Mouse (Mus musculus): ENCODE measurements around the gene Ccdc71. TPM values are rescaled to one million over a fixed set of nuclear protein-coding genes. Genes with fewer than 3 reads are reported as not detected.

Gene Ccdc71
- polyA plus RNA-seq, 1 experiment from 2014 or later: 57.7 TPM

DNA sequence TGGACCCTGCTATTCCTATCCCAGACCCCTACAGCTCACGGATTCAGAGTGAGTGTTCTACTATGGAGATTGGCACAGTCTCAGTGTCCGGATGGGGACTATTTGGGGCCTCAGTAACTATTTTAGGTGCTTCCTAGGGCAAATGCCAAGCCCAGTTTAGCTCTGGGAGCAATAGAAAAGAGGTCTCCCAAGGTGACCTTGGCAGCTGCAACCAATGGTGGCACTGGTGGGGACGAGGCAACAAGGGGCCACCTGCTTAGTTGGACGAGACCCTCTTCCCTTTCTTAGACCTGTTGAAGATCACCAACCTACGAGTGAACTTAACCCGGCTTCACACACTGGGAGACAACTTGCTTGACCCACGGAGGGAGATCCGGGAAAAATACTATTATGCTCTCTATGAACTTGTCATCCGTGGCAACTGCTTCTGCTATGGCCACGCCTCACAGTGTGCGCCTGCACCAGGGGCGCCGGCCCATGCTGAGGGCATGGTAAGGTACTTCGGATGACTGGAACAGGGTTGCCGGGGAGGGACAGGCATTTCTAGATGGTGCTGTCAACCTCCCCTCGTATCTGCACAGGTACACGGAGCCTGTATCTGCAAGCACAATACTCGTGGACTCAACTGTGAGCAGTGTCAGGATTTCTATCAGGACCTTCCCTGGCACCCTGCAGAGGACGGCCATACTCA is 21.3 kb downstream of the Ccdc71 start:
- ATAC-seq (ENCODE audit: low FRiP score, low read depth): no peak
- H3K27me3 ChIP-seq: no peaks in the 10 kb centered on the region
- H3K4me1 ChIP-seq: peaks cover 24% of the 10 kb centered on the region
- H3K4me3 ChIP-seq: no peak overlapping the region
- H3K36me3 ChIP-seq: peaks cover 56% of the 10 kb centered on the region
- H3K9ac ChIP-seq: peak overlapping the region; percentile 89; the same call in 1 of the 2 replicates
- 92% methylated on average over 19 of the region's 19 CpGs for WGBS
- H3K27ac ChIP-seq: no peak overlapping the region
- no peaks in the 10 kb centered on the region for H3K9me3 ChIP-seq
- H3K4me2 ChIP-seq (replicated peaks): no peak overlapping the region

DNA sequence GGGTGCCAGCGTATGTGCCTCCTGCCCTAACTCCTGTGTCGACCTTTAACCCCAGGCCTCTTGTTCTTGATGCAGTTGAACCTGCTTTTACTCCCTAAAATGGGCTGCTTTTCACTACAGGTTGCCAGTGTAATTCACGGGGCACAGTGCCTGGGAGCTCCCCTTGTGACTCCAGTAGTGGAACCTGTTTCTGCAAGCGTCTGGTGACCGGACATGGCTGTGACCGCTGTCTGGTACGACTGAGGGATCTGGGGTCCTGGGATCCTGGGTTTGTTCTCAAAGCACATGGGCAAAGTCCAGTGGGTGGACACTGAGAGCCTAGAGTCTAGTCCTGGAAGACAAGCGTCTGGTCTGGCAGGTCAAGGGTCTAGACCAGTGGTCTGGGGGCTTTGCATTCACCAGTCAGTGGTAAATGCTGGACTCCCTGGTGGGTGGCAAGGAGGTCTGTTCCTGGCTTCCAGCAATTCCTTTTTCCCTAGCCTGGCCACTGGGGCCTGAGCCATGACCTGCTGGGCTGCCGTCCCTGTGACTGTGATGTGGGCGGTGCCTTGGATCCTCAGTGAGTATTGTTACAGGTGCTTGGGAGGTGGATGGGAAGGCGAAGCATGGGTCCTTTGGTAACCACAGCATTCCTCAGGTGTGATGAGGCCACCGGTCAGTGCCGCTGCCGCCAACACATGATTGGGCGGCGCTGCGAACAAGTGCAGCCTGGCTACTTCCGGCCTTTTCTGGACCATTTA is 22.9 kb downstream of the Ccdc71 start:
- H3K9me3 ChIP-seq: no peaks in the 10 kb centered on the region
- peaks cover 24% of the 10 kb centered on the region for H3K4me1 ChIP-seq
- no peak overlapping the region for H3K27ac ChIP-seq
- no peak overlapping the region for H3K4me2 ChIP-seq (replicated peaks)
- 92% methylated on average over 18 of the region's 18 CpGs for WGBS
- H3K27me3 ChIP-seq: no peaks in the 10 kb centered on the region
- peaks cover 71% of the 10 kb centered on the region for H3K36me3 ChIP-seq
- 0 out of 2 replicates have a peak overlapping the region, but pooled peaks have one; percentile 8 for H3K9ac ChIP-seq
- no peak overlapping the region for H3K4me3 ChIP-seq
- no peak for ATAC-seq (ENCODE audit: low FRiP score, low read depth)

DNA sequence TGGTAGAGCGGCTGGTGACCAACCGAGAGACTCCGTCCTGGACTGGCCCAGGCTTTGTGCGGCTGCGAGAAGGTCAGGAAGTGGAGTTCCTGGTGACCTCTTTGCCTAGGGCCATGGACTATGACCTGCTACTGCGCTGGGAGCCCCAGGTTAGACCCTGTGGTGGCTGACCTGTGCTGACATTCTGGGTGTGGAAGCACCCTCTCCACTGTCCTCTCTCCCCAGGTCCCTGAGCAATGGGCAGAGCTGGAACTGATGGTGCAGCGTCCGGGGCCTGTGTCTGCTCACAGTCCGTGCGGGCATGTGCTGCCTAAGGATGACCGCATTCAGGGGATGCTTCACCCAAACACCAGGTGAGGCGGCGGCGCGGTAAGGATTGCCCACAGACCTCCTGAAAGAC is 23.7 kb downstream of the Ccdc71 start:
- no peaks in the 10 kb centered on the region for H3K9me3 ChIP-seq
- no peaks in the 10 kb centered on the region for H3K27me3 ChIP-seq
- no peak overlapping the region for H3K9ac ChIP-seq
- H3K4me1 ChIP-seq: peaks cover 23% of the 10 kb centered on the region
- H3K4me2 ChIP-seq (replicated peaks): no peak overlapping the region
- peaks cover 79% of the 10 kb centered on the region for H3K36me3 ChIP-seq
- no peak overlapping the region for H3K27ac ChIP-seq
- 94% methylated on average over 15 of the region's 15 CpGs for WGBS
- no peak overlapping the region for H3K4me3 ChIP-seq
- ATAC-seq (ENCODE audit: low FRiP score, low read depth): no peak

DNA sequence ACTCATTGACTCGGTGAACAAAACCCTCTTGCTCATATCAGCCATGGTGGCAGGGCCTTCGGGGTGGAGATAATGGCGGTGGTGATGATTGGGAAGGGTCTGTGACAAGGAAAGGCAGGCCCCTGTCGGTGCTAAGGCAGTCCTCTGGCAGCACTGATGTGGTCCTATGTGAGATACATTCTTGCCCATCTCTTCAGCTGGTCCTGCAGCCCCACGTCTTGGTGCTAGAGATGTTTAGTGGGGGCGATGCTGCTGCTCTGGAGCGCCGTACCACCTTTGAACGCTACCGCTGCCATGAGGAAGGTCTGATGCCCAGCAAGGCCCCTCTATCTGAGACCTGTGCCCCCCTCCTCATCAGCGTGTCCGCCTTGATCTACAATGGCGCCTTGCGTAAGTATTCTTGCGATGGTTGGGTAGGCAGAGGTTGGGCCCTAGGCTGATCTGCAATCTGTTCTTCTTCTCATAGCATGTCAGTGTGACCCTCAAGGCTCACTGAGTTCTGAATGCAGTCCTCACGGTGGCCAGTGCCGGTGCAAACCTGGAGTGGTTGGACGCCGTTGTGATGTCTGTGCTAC is 25.1 kb downstream of the Ccdc71 start:
- no peak for ATAC-seq (ENCODE audit: low FRiP score, low read depth)
- no peak overlapping the region for H3K4me3 ChIP-seq
- H3K27me3 ChIP-seq: no peaks in the 10 kb centered on the region
- 95% methylated on average over 19 of the region's 19 CpGs for WGBS
- no peaks in the 10 kb centered on the region for H3K9me3 ChIP-seq
- H3K27ac ChIP-seq: no peak overlapping the region
- H3K36me3 ChIP-seq: peaks cover 88% of the 10 kb centered on the region
- H3K9ac ChIP-seq: no peak overlapping the region
- no peak overlapping the region for H3K4me2 ChIP-seq (replicated peaks)
- peaks cover 20% of the 10 kb centered on the region for H3K4me1 ChIP-seq

GRCm38 (mm10) chr9:108486973-108487530 is 26.7 kb downstream of the Ccdc71 start:
- Histone ChIP-seq H3K4me1 (peaks cover 16% of the 10 kb centered on the region), H3K36me3 (peaks cover 79% of the 10 kb centered on the region), H3K9me3 (no peaks in the 10 kb centered on the region), H3K27ac (no peak overlapping the region), H3K9ac (no peak overlapping the region), H3K27me3 (no peaks in the 10 kb centered on the region), H3K4me2 (replicated peaks) (no peak overlapping the region), H3K4me3 (no peak overlapping the region)
- 93% methylated on average over 8 of the region's 8 CpGs for WGBS
- no peak for ATAC-seq (ENCODE audit: low FRiP score, low read depth)

- Histone ChIP-seq H3K9me3 (no peaks in the 10 kb centered on the region), H3K36me3 (peaks cover 79% of the 10 kb centered on the region), H3K4me3 (no peak overlapping the region), H3K4me2 (replicated peaks) (no peak overlapping the region), H3K4me1 (peaks cover 26% of the 10 kb centered on the region), H3K27ac (no peak overlapping the region), H3K27me3 (no peaks in the 10 kb centered on the region), H3K9ac (no peak overlapping the region)
- 97% methylated on average over 17 of the region's 17 CpGs for WGBS
- ATAC-seq (ENCODE audit: low FRiP score, low read depth): no peak
Observed at GRCm38 (mm10) chr9:108488403-108488802, 28.1 kb downstream of the Ccdc71 start.

DNA sequence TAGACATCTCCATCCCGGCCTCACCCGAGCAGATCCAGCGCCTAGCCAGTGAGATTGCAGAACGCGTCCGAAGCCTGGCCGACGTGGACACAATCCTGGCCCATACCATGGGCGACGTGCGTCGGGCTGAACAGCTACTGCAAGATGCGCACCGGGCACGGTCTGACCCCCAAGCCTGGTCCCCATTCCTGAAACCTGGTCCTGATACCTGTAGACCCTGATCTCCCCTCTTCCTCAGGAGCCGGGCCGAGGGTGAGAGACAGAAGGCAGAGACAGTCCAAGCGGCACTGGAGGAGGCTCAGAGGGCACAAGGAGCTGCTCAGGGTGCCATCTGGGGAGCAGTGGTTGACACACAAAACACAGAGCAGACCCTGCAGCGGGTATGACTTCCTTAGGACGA is 28.9 kb downstream of the Ccdc71 start:
- Histone ChIP-seq H3K27ac (no peak overlapping the region), H3K9ac (peak overlapping the region; percentile 25; the same call in 1 of the 2 replicates), H3K9me3 (no peaks in the 10 kb centered on the region), H3K4me1 (peaks cover 26% of the 10 kb centered on the region), H3K4me2 (replicated peaks) (no peak overlapping the region), H3K4me3 (no peak overlapping the region), H3K36me3 (peaks cover 79% of the 10 kb centered on the region), H3K27me3 (no peaks in the 10 kb centered on the region)
- 97% methylated on average over 20 of the region's 20 CpGs for WGBS
- no peak for ATAC-seq (ENCODE audit: low FRiP score, low read depth)

DNA sequence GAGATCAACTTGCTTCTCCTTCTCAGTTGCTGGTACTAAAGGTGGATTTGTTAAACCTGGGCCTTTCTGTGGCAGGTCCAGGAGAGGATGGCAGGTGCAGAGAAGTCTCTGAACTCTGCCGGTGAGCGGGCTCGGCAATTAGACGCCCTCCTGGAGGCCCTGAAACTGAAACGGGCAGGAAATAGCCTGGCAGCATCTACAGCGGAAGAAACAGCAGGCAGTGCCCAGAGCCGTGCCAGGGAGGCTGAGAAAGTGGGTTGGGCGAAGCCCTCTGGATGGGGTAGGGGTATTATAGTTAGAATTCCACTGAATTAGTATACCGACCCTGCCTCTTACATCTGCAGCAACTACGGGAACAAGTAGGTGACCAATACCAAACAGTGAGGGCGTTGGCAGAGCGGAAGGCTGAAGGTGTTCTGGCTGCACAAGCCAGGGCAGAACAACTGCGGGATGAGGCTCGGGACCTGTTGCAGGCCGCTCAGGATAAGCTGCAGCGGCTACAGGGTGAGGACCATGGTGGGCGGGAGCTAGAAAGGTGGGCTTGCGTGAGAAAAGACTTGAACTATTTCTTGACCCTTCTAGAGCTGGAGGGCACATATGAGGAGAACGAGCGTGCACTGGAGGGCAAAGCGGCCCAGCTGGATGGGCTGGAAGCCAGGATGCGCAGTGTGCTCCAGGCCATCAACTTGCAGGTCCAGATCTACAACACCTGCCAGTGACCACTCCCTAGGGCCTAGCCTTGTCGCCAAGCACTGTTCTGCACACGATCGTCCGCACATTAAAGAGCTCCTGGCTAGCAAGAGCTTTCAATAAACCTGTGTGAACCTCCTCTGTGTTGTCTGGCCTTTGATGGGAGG is 29.6 kb downstream of the Ccdc71 start:
- Histone ChIP-seq H3K36me3 (peaks cover 81% of the 10 kb centered on the region), H3K27me3 (no peaks in the 10 kb centered on the region), H3K4me3 (peak overlapping the region; percentile 98), H3K9me3 (no peaks in the 10 kb centered on the region), H3K4me1 (peaks cover 26% of the 10 kb centered on the region), H3K9ac (peak overlapping the region; percentile 65), H3K4me2 (replicated peaks) (peak overlapping the region; percentile 95), H3K27ac (peak overlapping the region; percentile 95)
- ATAC-seq (ENCODE audit: low FRiP score, low read depth): no peak; the same call in 1 of the 2 replicates
- WGBS: 62% methylated on average over 26 of the region's 26 CpGs

- peak; percentile 95 for ATAC-seq (ENCODE audit: low FRiP score, low read depth)
- H3K4me1 ChIP-seq: peaks cover 26% of the 10 kb centered on the region
- H3K4me3 ChIP-seq: peak within 1 kb of the TSS; percentile 98
- H3K9ac ChIP-seq: peak within 1 kb of the TSS; percentile 97
- peak within 1 kb of the TSS; percentile 95 for H3K4me2 ChIP-seq (replicated peaks)
- under 1% methylated on average over 66 of the region's 69 CpGs for WGBS
- no peaks in the 10 kb centered on the region for H3K9me3 ChIP-seq
- H3K27me3 ChIP-seq: no peaks in the 10 kb centered on the region
- H3K36me3 ChIP-seq: peaks cover 81% of the 10 kb centered on the region
- H3K27ac ChIP-seq: peak within 1 kb of the TSS; percentile 95
Observed at GRCm38 (mm10) chr9:108490559-108491285, 30.4 kb downstream of the Ccdc71 start, which contains the start of gene Usp19. Usp19 (plus strand) TSS chr9:108490602.

- Histone ChIP-seq H3K4me1 (peaks cover 26% of the 10 kb centered on the region), H3K27ac (peak overlapping the region; percentile 95), H3K9me3 (no peaks in the 10 kb centered on the region), H3K9ac (peak overlapping the region; percentile 97), H3K27me3 (no peaks in the 10 kb centered on the region), H3K36me3 (peaks cover 81% of the 10 kb centered on the region), H3K4me2 (replicated peaks) (peak overlapping the region; percentile 95), H3K4me3 (peak overlapping the region; percentile 98)
- ATAC-seq (ENCODE audit: low FRiP score, low read depth): no peak
- 7% methylated on average over 12 of the region's 12 CpGs for WGBS
Observed at GRCm38 (mm10) chr9:108491286-108491580, 30.9 kb downstream of the Ccdc71 start.
